Mouse (Mus musculus): Measurements from ENCODE around the gene Smn1. TPM values are rescaled to one million over a fixed set of nuclear protein-coding genes. Genes with fewer than 3 reads are reported as not detected.
A peak's percentile ranks its signal among the peaks of the same experiment; 100 is the strongest.
"Not testable (repeated sequence)": the region's sequence is repeated elsewhere in the genome, so short reads cannot be mapped to it uniquely, and the experiment has no call there.

The Smn1 gene
- 10 to 100 TPM; 12.7 to 13.2 TPM for total RNA-seq (2021)
- long read RNA-seq, experiment 1, transcript Smn1-201 (9 exons, 1,222 nt) = major isoform, 10 of 12 reads
- long read RNA-seq, experiment 1, partial matches to known transcripts = 2 of 12 reads
- long read RNA-seq, experiment 1, other reads (novel, unspliced or antisense) = 0 of 12 reads
- long read RNA-seq, experiment 2, transcript Smn1-201 (9 exons, 1,222 nt) = major isoform, 12 of 15 reads
- long read RNA-seq, experiment 2, partial matches to known transcripts = 0 of 15 reads
- long read RNA-seq, experiment 2, other reads (novel, unspliced or antisense) = 2 of 15 reads

DNA sequence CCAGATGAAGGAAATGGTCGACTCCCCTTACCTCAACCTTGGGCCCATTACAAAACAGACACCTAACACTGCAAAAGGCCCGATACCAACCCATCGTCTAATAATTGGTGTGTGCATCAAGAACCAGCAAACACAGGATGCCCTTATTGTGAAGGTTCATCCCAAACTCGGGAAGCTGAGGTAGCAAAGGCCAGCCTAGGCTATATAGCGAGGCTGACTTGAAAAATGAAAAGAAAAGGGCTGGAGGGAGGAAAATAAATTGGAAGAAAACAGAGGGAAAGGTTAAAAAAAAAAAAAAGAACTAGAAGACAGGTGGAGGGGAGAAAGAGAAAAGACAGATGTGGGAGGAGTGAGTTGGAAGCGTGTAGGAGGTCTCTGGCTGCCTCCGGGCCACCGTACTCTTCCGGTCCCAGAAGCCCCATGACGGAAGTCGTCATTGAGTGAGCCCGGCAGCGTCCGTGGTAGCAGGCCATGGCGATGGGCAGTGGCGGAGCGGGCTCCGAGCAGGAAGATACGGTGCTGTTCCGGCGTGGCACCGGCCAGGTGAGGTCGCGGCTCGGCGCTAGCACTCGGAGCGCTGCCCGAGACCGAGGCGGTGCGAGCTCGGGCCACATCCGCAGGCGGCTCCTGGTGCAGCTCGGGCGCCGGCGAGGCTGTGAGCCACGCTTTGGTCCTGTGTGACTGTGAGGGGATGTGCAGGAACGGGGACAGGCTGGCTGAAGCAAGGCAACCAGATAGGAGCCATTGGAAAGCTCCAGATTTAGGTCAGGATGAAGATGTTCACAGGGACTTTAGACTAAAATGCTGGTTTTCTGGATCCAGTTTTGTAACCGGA lies at the start of gene Smn1:
Gene Smn1, plus strand, starts transcription at position 430 of the 835 bp plus-strand sequence.
- peak; percentile 87 for DNase-seq

DNA sequence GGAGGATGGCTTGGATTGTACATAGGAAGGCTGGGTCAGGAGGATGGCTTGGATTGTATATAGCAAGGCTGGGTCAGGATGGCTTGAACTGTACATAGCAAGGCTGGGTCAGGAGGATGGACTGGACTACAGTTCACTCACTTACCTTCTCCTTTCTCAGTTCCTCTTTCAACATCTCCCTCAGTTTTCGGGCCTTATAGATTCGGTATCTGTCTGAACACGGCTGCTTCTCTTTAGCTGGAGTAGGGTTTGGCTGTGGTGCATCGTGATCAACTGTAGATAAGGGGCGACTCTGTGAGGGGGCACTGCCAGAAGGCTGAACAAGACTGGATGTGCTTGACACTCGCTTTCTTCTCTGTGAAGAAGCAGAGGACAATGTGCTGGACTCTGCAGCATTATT lies 25.8 kb upstream of the Smn1 start:
- DNase-seq = no peak

DNA sequence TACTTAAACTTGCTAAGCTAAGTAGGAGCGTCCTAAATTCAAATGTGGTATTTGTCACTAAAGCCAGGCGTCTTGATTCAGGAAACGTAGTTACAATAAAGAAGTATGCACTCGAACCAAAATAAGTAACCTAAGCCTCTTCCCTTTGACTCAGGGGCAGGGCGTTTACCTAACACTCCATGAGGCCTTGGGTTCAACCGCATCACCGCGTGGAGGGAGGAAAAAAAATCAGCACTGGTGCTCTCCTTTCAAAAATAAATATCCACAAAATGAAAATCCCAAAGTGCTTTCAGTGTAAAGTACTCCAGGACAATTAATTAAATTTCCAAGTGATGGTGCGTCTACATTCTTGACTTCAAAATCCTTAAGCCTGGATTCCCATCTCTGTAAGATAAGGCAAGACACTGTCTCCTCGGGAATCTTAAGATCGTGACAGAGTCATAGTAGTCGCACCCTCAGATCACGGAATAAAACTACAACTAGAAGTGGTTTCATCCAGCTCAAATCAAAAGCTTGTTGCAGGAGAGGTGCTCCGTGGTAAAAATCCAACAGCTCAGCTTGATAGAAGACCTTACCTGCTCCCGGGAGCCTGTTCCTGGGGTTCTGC lies 21.5 kb upstream of the Smn1 start:
- DNase-seq = no peak

DNA sequence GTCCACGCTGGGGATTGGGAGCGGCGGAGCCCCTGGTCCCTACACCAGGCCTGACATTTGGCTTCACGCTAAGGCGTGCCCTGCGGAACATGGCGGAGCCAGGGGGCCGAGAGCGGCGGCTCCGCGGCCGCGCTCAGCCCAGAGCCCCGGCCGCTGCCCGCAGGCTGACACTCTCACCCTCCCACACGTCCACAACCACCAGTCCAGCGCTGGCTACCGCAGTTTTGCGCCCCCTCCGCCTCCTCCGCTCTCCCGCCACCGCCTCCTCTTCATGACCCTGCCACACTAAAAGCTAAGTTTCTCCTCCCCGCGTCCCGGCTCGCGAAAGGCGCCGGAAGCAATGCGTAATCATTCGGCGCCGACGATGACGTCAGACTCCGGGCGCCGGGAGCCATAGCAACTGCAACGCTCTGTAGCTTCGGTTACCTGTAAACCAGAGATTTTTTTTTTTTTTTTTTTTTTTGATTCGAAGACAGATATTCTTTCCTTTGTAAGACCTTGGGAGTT lies 20.9 kb upstream of the Smn1 start, which contains the start of gene Bdp1:
Gene Bdp1, minus strand, starts transcription at position 323 of the 507 bp plus-strand sequence.
- peak; percentile 86 for DNase-seq

DNA sequence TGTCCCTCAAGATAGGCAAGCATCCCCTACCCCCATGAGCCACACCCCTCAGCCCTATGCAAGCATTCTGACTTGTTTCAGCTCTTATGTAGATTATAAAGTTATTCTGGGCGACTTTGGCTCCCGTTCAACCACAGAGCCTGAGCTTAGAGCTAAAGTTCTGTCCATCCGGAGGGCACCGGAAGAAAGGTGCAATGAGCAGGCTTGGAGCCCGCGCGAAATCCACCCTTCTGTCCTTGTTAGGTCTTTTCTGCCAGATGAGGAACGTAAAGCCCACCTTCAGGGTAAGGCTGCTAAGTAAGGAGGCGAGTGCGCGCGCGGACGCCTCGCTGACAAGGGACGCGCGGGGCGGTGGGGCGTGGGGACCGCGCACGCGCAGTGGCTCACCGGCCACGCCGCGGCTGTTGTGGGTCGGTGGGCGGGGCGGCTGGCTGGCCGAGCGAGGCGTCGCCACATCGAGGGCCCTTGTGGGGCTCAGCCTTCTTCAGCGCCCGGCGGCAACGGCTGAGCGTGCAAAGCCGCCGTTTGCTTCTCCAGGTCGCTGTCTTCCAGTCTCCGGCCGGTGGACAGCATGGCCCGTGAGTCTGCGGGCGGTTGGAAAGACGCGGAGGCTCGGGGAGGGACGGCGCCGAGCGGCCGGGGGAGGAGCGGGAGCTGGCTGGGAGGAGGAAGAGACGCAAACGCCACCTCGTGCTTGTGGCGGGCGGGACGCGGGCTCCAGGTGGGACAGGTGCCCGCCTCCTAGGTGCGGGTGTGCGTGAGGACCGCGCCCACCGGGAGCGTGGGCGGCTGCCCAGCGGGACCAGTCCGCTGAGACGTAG lies 16.8 kb upstream of the Smn1 start, which contains the start of gene Serf1:
Gene Serf1, plus strand, starts transcription at position 361 of the 821 bp plus-strand sequence.
- DNase-seq = peak; percentile 79

DNA sequence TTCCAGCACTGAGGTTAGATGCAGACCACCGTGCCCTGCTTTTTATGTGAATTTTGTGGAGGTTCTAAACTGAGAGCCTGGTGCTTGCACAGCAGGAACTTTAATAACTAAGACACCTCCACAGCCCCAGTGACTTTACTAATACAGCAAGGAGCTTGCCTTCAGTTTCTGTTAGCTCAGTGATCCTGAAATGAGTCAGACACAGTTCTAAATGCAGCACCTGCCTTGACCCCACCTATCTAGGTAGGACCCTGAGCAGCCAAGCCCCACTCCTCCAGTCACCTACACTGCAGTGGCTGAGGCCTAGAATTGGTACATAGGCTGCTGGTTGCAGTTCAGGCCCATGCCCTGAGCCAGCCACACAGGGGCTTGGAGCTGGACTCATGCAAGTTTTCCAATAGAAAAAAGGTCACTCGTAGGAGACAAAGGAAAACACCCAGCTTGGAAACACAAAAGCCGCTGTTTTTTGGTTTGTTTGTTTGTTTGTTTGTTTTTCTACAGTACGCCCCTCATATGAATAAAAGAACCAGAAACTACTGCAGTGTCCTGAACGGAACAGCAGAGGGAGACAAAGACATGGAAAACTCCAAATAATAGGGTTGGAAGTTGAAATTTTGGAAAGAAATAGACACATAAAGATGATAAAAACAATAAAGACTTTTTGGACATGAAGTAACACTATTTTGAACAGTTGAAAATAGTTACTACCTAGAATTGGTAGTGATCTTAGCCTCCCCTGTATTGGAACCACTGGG lies 12.3 kb upstream of the Smn1 start:
- DNase-seq = no peak

DNA sequence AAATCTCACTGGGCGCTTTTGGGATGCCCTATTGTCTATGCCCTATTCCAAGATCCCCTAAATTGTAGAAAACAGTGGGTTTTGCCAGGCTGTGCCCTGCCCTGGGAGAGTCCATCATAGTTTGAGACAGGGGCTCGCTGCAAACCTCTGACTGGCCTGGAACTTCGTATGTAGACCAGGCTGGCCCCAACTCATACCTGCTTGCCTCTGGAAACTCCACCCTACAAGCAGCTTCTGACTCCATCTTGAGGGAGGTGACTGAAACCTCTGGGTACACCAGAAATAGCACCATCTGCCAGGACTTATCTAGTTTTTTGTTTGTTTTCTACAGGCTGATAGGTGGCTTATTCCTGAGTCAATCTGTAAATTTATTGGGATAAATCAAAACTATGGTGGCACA lies 682 bp upstream of the Smn1 start:
- DNase-seq = no peak

DNA sequence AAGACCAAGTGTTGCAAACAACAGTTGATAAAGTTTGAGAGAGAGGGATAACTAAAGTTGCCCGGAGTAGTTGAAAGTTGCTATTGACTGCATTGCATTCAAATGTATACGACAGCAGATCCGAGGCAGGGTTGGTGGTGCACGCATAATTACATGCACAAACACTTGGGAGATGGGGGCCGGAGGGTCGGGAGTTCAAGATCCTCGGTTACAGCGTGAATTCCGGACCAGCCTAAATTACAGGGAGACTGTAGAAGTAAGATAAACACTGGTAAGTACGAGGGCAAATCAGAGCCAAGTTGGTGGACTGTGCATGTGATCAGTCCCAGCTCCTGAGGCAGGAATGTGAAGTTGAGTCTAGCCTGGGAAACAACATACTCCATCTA lies 599 bp downstream of the Smn1 start:
- DNase-seq = no peak

DNA sequence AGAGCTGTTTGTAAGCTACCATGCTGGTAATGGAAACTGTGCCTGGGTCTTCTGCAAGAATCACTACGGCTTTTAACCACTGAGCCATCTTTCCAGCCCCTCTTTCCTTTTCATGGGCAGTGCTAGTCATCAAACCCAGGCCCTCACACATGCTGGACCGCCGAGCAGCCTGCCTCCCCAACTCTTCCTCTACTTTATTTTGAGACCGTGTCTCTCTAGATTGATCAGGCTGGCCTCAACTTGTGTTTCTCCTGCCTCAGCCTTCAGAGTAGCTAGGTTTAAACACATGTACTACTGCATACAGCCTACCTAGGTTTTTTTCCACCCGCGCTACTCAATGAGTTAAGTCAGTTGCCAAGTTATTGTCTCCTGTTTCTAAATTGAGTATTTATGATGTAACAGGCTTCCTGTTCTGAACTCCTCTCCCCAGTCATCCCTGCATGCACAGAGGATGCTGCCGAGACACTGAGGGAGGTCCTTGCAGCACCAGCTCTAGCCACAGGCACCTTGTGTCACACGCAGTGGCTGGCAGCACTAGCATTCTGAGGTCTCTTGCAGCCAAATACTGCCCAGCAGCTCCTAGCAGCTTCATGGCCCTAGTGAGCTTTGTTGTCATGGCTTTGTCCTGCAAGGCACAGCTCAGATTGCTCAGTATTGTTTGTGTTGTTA lies 17.1 kb downstream of the Smn1 start:
- DNase-seq = no peak

DNA sequence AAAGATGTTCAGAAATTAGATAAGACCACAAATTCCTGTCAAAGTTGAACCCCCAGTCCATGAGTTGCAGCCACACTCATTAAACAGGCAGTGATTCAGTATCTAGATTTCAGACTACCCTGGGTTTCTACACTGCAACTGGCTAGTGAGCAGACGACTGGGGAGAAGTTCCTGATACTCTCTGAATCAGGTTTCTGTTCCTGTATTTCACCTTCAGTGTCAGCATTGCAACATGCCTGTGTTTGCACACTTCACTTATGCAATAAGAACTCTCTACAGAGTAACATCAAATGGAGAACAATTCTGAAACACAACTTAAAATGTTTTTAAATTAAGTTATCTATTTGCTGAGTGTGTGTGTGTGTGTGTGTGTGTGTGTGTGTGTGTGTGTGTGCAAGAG lies 28.0 kb downstream of the Smn1 start:
- DNase-seq = no peak

DNA sequence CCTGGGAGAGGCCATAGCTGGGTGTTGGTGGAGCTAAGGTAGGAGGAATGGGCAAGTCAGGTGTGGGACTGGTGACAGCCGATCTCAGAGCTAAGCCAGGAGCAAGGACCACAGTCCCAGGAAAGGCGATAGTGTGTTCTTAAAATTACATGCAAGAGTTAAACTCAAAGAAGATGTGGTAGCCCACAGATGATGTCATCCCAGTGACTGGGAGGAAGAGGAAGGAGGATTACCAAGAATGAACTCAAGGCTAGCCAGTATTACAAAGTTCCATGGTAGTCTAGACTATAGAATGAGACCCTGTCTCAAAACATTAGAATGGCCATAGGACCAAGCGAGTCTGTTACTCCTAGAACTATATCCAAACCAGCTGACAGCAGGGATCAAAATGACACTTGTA lies 32.0 kb downstream of the Smn1 start:
- DNase-seq = no peak

DNA sequence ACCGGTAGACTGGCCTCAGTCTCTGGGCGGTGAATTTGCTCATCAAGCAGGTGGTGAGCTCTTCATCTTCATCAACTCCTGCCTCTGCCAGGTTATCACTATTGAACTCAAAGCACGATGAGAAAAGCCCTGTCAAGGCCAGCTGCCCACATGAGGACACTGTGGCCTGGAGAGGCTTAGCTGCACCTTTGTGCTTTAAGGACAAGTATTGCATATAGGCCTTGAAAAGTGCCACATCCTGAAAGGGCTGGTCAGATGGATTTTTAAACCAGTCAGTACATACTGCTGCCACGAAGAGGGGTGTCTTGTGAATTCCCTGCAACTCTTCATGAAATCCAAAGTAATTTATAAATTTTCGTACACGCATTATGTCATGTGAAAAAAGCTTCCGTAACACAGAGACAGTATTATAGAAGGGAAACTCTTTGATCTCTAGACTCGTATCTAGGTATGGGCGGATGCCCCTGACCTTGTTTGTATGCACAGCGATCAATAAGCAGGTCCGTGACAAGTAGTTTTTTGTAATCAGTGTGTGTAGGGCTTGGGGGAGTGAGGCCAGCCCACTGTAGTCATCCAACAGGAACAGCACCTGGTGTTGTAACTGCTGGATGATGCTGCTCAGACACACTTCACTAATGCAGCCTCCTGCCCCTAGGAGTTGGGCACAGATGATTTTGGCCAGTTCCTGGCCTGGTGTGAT lies 36.7 kb downstream of the Smn1 start:
- DNase-seq = not testable (repeated sequence)

DNA sequence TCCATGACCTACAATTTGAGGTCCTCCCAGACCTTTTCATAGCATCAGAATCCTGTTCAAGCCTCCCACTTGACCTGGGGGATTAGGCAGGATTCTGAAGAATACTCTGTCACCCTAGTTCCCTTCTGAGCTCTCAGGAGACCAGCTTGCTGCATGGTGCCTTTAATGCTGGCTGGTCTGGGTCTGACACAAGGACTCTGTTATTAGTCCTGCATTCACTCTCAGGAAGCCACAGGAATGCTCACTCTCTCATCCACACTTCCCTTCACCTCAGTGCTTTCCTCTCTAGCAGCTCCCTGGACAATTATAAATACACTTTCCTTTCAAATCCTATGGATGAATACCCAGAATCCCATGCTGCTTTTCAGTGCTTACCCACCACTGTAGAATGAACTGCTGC lies 37.8 kb downstream of the Smn1 start:
- not testable (repeated sequence) for DNase-seq

DNA sequence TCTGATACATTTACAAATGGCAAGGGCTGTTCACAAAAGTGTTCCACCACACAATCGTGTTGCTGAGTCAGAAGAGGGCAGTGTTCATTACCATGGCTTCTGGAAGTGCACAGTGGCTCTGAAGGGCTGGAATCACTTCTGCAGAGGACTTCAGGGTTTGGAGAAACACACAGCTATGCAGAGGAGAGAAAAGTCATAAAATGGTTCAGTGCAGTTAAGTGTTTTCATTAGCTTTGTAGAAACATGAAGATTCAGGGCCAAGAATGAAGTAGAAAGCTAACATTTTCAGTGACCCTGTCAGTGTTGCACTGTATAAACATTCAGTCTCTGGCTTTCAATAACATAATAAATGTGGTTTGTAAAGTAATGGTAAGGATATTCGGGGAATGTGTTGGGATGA lies 41.7 kb downstream of the Smn1 start:
- not testable (repeated sequence) for DNase-seq

DNA sequence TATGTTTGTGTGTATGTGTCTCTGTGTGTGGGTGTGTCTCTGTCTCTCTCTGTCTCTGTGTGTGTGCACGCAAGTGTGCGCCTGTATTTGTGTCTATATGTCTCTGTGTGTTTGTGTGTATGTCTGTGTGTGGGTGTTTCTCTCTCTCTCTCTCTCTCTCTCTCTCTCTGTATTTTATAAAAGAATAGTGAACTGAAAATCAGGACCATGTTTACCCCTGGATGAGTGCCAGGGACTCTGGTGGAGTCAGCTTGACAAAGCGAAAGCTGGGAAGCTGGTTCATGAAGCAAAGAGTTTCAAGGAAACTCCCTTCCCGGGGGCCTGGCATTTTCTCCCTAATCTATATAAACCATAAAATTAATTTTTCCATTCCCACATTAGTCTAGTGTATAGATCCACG lies 49.7 kb downstream of the Smn1 start:
- not testable (repeated sequence) for DNase-seq

DNA sequence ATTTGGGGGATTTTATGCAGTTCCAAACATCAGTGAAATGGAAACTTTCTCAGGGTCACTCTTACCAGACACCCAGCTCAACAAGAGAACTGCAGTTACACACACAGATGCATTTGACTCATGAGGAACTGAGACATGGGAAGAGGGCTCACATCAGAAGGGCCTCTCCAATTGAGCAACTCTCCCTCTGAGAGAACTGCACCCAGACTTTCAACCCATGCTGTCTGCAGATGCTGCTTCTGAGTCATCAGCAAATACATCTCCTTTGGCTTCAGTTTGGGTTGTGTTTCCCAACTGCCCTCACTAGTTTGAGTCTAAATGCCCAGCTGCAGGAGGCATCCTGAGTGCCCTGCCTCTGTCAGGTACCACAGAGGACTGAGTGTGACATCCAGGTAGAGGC lies 58.5 kb downstream of the Smn1 start:
- not testable (repeated sequence) for DNase-seq

Data from gastrocnemius, postnatal 25 days (tissue).